Mouse (Mus musculus) thymus, postnatal 4 days (tissue): ENCODE results near the gene Ucp1.
"Not testable (repeated sequence)": the region's sequence is repeated elsewhere in the genome, so short reads cannot be mapped to it uniquely, and the experiment has no call there.

Experiments used
- DNase-seq: peaks from one replicate; pipeline ENCODE4 v3.0.0; 2021

Gene Ucp1

DNA sequence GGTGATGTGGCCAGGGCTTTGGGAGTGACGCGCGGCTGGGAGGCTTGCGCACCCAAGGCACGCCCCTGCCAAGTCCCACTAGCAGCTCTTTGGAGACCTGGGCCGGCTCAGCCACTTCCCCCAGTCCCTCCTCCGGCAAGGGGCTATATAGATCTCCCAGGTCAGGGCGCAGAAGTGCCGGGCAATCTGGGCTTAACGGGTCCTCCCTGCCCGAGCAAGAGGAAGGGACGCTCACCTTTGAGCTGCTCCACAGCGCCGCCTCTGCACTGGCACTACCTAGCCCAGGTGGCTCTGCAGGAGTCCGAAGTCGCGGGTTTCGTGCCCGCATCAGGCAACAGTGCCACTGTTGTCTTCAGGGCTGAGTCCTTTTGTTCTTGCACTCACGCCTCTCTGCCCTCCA is at the start of gene Ucp1:
Gene Ucp1 (plus strand): TSS at position 177 of the 400 bp plus-strand sequence.
- peak; percentile 31 for DNase-seq

DNA sequence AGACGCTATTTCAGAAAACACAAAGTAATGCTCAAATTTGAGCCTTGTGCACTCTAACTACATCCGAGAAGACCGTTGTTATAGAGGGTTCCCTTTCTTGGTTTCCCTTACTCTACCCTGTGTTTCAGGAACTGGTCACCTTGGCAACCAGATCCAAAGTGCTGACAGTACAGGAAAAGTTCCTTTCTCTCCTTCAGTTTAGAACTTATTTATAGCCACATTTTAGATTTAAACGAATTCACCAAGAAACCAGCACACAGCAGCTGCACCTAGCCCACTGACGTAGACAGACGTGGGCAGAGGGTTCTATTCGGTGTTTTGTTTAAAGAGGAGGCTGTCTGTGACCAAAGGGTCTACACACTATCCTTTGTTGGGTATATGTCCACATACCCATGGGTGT is 46.0 kb upstream of the Ucp1 start:
- DNase-seq = no peak

DNA sequence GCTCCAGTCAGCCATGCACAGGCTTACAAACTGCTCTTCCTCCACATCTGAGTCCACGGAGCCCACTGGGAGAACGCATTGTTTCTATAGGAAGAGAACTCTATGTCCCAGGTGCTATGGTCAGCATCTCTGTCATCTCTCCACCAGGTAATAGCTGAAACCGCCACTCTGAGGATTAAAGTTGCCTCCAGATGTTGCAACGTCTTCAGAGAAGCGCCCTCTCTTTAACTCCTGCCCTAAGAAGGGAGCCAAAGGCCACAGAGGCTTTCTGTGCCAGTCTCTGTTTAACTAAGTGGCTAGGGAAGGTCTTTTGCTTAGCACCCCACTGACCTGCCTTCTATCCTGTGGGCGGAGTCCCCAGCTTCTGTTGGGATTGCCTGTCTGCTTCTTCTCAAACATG is 39.3 kb upstream of the Ucp1 start:
- DNase-seq = no peak

DNA sequence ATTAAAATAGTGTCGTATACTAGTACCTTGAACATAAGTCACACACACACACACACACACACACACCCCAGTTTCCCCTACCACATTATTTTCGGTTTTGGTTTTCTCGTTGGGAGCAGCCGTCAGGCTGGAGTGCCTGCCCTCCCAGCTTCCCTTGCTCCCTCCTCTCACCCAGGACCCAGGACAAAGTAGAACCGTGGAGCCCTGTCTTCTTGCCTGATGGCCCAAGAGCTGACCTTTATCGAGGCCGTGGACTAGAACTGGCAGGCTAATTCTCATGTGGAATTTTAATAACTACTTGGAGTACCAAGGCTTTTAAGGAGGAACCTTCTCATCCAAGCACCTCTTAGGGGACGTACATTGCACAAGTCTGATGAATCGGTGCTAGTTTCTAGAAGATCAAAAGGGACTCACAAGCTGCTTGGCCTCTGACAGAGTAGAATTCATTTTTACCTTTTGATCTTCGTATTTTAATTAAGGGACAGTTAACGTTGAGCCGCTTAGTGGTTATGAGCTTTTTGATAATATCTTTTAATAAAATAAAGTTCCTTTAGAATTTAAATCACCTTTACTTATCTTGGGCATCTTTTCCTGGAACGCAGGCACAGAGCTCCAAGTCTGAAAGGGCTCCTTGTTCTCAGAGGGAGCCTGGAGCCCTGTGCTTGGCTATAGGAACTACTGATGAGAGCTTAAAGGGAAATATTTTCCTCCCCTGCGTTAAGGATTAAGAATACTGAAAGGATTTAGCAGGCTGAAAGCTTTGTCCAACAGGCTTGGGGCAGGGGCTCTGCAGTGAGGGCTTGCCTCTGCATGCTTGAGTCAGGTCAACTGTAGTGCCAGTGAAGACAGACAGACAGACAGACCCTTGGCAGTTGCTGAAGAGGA is 38.5 kb upstream of the Ucp1 start:
- no peak for DNase-seq

DNA sequence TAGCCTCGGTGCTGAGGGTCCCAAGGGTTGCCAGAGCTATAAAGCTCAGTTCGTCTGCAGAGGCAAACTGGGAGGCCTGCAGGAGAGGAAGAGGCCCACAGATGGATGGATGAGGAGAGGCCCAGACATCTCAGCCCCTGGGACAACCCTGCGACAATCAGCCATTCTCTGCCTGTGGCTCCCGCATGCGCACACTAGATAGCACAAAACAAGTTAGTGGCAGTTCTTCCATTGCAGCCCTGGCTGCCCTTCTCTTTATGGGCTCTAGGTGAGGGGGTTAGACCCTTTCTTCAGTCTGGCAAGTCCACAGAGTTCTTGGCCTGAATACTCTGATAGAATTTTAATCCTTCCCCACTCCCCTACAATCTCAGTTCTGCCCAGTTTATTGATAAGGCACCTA is 37.4 kb upstream of the Ucp1 start:
- DNase-seq = no peak

DNA sequence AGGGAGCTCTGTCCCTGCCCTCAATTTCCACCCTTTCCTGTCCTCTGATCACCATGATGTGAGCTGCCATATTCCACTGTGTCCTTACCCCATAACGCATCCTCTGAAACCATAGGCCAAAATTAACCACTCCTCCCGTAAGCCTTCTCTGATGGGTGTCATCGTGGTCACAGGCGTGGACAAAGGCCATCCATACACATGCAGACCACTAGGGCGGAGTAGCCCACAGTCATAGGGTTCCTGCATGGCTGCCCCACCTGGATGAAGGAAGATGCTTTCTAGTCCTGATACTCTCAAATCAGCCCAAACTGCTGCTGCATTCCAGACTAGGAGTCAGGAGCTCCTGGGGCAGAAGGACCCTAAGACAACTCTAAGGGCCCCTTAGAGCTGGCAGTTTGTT is 32.5 kb upstream of the Ucp1 start:
- no peak for DNase-seq

DNA sequence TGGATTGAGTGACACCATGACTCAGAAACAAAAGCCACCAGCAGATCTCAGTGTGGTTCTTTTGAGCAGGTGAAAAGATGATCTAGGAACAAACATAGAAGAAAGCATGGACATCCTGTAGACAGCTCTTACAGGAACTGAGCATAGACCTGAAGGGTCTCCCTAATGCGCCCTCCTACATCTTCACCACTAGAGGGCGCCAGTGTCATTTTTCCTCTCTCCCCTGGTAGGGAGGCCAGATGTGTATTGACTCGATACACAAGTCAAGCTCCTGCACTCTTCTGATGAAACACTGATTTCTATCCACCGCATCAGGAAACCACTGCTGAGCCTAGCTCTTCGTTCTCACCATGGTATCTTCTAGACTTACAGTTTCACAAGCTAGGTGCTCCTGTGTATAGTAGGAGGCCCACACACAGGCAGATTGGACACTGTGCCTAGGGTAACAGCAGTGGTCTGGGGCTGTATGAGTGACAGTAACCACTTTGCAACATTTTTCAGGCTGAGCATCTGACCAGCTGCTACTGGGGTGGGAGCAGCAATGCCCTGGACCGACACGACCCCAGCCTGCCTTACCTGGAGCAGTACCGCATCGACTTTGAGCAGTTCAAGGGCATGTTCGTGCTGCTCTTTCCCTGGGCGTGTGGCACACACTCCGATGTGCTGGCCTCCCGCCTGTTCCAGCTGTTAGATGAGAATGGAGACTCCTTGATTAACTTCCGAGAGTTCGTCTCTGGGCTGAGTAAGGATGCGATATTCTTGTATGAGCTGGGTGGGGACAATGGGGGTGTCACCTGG is 29.5 kb upstream of the Ucp1 start:
- peak; percentile 75 for DNase-seq

DNA sequence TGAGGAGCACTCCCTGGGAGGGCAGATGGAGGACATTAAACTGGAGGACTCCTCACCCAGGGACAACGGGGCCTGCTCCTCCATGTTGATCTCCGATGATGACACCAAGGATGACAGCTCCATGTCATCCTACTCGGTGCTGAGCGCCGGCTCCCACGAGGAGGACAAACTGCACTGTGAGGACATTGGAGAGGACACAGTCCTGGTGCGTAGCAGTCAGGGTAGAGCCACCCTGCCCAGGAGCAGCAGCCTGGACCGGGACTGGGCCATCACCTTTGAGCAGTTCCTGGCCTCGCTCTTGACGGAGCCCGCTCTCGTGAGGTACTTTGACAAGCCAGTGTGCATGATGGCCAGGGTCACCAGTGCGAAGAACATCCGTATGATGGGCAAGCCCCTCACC is 19.0 kb upstream of the Ucp1 start:
- DNase-seq = no peak

DNA sequence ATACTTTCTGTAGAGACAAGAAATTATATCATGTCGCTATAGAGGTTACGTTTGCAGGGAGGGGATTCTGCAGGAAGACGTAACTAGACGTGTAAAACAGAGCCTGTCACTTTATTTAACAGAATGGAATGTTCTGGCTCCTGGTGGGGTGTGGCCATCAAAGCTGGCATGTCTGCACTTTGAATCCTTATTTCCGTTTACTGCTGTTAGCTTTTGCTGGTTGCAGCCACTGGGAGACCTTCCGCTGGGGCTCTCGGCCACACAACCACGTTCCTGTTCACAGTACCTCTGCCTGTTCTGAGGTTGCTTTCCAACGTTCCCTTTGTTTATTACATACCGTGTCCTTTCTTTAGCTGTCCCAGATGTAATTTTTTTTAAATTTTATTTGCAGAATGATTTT is 17.7 kb upstream of the Ucp1 start:
- no peak for DNase-seq

DNA sequence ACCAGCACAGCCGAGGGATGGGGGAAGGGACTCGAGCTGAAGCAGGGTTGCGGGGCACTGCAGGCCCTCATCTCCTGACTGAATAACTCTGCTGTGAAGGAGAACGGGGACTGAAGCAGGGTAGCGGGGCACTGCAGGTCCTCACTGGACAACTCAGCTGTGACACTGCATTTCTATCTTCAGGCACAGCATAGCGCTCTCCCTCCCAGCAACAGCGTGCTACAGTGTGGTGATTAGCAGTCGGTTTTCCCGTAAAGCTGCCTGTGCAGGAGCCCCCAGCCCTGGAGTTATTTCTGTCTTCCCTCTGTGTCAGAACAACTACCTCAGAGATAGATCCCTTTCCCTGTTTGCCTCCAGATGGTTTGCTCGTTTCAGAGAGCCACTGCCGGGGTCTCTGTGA is 15.7 kb upstream of the Ucp1 start:
- peak; percentile 13 for DNase-seq

DNA sequence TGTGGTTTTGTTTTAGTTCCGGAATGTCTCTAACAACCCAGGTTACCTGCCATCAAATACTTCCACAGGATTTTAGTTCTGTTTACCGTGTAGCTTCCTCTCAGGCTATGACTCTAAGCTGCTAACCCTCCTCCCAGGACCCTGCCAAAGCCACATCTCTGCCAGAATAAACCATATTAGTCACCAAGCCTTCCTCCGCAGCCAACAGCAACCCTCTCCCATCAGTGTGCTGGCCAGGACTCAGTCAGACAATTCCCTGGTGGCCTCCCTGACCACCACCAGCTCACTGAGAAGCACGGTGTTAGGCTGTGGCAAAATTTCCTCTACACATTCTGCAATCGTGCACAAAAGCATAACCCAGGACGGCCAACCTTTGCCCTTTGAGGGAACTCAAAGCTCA is 11.7 kb upstream of the Ucp1 start:
- no peak for DNase-seq

DNA sequence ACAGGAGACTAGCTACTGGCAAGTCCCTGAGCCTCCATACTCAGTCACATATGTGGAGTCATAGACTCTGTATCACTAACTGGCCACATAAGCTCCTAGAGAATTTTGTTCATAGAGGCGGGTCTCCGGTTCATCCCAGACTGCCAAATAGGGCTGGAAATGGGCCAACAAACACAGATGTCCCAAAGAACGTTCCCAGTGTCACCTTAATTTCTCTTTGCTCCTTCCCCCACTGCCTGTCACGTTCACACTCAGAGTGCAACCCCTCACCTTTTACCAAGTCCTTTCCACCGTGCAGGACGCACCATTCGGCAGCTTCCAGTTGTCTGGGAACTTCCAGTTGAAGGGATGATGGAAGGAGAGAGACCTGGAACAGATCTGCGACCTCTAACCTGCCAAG is 4.8 kb upstream of the Ucp1 start:
- DNase-seq = no peak

DNA sequence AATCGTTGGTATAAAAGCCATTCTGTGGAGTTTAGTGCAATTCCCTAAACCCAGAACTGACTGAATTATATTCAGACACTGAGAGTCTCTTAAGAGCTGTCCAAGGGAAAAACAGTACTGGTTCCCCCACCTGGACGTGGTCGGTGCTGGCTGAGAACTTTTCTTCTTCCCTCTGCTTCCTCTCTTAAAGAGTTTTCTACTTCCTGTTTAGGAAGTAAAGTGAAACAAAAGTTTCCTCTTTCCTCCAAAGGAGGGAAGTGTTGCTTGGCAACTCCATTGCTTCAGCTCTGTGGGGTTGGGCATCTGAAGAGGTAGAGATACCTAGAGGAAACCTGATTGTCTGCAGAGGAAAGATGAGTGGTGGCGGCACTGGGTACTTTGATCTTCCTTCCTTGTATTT is 7.2 kb downstream of the Ucp1 start:
- no peak for DNase-seq

DNA sequence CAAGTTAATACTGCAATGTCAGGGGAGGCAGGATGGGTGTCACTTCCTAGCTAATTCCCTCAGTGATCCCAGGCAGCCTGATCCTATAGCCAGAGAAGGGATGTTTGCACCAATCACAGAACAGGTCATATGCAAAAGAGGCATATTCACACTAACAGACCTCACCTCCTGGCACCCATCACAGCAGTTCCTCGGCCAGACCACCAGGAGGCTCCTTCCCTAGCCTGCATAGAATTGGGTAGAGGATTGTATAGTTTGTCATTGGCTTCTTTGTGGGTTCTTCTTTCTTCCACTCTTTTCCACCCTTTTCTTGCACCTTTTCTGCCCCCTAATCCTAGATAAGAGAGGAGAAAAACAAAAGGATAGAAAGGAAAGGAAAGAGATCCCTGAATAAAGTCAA is 10.0 kb downstream of the Ucp1 start:
- peak; percentile 47 for DNase-seq

DNA sequence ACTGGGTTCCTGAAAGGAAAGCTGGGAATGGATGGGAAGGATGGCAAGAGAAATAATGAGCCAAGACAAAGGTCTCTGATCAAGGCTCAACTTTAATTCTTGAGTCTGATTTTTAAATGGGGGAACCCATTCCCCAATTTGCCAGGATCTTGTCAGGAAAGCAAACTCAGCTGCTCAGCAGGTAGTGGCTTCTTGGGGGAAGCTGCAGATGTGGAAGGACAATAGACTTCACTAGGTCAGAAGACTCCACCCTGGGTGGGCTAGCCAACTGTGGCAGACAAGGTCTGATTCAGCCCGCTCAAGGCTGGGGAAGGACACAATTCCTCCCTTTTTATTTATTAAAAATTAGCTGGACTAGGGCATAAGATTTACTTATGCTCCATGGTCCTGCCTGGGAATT is 14.8 kb downstream of the Ucp1 start:
- DNase-seq = no peak

DNA sequence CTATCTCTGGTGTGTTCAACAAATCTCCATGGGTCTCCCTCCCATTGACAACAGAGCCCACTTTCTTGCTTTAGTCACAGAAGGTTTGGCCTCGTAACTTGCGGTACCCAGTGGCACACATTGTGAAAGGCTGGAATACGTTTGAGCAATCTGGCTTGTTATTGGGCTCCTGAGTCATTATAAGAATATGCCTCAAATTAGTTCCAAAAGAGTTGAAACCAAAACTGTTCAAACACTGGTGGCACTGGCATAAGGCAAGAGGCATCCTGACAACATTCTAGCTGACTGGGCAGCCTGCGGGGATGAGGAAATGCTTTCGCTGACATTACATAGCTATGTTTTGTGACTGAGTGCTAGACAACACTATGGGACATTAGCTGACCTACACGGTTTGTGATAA is 19.7 kb downstream of the Ucp1 start:
- DNase-seq = no peak

DNA sequence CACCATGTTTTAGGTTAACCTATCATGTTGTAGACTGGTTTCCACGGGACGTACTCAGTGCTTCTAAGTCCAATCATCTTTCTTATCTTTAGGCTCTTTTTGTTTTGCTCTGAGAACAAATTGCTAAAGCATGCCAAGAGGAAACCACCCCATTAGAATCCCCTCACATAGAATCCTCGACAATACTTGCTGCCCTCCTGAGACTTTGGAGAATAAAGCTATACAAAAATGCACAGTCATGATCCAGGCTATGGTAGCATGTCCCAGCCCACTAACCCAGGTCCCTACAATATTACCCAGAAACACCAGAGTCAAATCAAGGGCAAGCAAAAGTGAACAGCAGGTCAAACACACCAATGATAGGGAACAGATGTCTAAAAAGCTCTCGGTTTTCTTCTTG is 24.9 kb downstream of the Ucp1 start:
- not testable (repeated sequence) for DNase-seq

DNA sequence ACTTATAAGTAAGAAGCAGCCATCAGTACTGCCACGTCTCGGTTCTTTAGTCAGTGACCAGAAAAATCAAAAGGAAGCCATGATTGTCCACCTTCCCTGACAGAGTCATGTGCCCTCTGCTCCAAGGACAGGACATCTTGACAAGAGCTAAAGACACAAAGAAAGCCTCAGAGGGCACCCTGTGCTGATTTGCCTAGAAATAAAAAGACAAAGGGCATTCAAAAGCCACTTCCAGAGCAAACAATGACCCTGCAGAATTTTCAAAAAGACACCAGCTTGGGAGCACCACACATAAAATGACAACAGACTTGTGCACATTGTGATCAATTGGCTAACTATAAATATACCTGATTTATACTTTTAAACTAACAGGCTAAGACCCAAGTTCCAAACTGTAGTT is 25.5 kb downstream of the Ucp1 start:
- no peak for DNase-seq

DNA sequence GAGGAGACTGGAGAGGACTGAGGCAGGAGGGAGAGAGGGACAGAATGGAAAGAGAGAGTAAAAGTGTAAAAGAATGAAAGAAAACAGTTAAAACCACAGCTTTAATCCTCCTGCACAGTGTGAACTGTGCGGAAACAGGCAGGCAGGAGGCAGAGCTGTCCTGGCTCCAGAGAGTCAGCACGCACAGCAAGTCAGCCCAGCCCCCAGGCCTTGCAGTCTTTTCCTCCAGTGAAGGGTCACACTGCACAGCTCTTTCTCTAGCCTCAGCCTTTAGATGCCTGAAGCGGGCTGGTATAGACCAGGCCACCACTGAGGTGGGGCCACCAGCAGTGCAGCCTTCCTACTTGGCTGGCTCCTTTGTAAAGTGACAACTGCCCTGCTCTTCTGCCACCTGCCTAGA is 30.4 kb downstream of the Ucp1 start:
- no peak for DNase-seq

DNA sequence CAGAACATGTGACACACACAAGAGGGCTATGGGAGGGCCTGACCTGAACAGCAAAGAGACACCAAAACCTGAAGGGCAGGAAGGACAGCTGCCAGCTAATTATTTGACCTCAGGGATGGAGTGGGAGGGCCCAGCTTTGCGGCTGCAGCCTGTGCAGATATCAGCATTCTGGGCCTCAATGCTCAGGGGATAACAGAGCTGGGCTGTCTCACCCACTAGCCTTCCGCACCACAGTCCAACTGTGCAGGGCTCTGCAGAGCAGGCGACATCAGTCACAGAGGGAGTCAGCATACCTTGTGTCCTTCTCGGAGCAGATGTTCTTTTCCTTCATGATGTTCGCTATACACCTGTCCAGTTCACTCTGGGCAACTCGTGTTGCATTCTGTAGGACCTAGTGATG is 32.2 kb downstream of the Ucp1 start:
- no peak for DNase-seq

DNA sequence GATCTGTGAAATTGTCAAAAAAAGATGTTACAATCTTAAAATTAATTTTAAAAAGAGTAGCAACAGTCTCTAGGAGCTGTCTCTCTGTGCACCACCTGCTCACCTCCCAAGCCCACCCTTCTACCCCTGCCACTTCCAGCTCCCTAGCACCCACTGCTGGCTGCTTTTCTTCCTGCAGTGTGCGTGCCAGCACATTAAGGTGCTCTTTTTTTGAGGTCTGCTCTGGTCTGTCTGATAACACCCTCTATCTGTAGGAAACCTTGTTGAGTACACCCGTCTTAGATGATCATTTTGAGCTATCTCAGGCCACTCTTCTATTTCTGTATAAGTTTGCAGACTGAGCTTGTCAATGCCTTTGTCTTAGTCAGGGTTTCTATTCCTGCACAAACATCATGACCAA is 32.9 kb downstream of the Ucp1 start:
- DNase-seq = peak; percentile 66

DNA sequence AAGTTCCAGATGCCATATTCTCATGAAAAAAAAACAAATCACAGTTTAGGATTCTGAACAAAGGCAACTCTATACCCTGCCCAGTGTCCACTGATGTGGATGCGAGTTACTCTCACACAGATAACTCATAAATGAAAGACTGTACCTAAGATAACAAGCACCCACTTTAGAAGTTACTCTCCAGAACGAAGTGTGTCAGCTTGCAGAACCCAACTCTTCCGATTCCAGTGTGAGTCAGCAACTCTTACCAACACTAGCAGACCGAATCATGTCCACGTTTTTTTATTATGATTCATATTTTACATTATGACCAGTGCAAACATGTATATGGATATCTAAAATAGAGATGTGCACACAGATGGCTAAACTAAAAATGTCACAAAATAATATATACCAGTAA is 37.7 kb downstream of the Ucp1 start:
- DNase-seq = no peak

DNA sequence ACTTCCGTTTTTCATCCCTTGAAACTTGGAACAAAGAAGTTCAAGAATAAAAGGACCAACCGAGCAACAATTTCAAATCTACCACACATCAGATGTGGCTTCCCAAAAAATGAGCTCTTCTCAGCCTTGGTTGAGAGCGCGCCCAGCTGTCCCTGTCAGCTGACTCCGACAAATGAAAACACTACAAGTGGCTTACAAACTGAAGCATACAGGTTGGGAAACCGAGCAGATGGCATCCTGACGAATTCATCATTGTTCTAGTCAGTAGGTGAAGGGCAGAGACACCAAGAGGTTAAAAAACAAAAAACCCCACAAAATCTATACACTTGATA is 41.4 kb downstream of the Ucp1 start:
- peak; percentile 32 for DNase-seq

DNA sequence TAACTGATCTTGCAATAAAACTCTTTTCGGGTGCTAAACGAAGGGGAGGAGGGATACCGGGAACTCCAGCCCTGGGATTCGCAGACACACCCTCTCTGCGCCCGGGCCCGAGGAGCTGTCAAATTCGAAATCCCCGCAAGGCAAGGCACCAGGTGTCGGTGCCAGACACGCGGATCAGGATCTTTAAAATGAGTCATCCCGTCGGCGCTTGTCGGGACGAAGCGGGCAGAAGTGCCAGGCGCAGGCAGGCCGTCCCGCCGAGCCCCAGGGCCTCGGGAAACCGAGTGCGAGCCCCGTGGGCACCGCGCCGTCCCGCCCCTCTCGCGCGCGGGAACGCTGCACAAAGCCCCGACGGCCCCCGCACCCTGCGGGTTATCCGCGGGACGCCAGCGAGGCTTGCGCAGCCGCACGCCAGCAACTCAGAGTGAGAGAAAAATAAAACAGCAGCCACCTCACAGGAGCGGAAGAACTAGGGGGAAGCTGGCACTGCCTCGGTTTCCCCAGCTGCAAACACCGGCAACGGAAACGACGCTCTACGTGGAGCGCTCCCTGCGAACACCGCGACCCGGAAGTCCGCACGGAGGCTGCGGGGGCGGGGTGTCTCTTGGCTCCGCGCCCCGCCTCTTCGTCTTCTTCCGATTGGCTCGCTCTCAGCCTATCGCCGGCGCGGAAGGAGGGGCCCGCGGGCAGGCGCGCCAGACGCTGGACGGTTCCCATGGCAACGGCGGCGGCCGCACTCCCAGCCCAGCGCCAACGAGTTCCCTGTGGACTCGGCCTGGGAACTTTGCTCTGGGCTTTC is 41.9 kb downstream of the Ucp1 start, which contains the start of gene Elmod2:
Gene Elmod2 (minus strand): TSS at position 588 of the 799 bp plus-strand sequence.
- DNase-seq = peak; percentile 99
